Mouse (Mus musculus) heart, embryonic 15.5 days (tissue): ENCODE data around the gene Cpb2. TPM values are rescaled to one million over a fixed set of nuclear protein-coding genes. Genes with fewer than 3 reads are reported as not detected.

Source experiments
- ATAC-seq: fragments of 200-750 bp; cut with Nextera tagmentation; replicated peaks from 2 replicates; pipeline ENCODE4 v1.8.0; 2017; ENCODE audit warnings: low read depth, moderate TSS enrichment; ENCODE audit not compliant: insufficient number of reproducible peaks, insufficient read depth, low FRiP score
- H3K27ac ChIP-seq: fragments of 300-500 bp; sonication (generic); 2 replicates; pipeline ENCODE4 v1.5.1; 2015; ENCODE audit warnings: mild to moderate bottlenecking, inconsistent platforms
- H3K27me3 ChIP-seq: fragments of 300-500 bp; sonication (generic); 2 replicates; pipeline ENCODE4 v1.6.1; 2015; ENCODE audit warnings: inconsistent platforms
- H3K36me3 ChIP-seq: fragments of 300-500 bp; sonication (generic); 2 replicates; pipeline ENCODE4 v1.6.1; 2015; ENCODE audit warnings: mild to moderate bottlenecking, inconsistent platforms
- H3K4me1 ChIP-seq: fragments of 300-500 bp; sonication (generic); replicated peaks from 2 replicates; pipeline ENCODE4 v1.6.1; 2015; ENCODE audit warnings: inconsistent platforms
- H3K4me2 ChIP-seq: fragments of 300-500 bp; sonication (generic); 2 replicates; pipeline ENCODE4 v1.6.1; 2015; ENCODE audit warnings: inconsistent platforms, mild to moderate bottlenecking, moderate library complexity
- H3K4me3 ChIP-seq: fragments of 300-500 bp; sonication (generic); 2 replicates; pipeline ENCODE4 v1.5.1; 2015; ENCODE audit warnings: mild to moderate bottlenecking, inconsistent platforms
- H3K9ac ChIP-seq: fragments of 300-500 bp; sonication (generic); 2 replicates; pipeline ENCODE4 v1.6.1; 2015; ENCODE audit warnings: mild to moderate bottlenecking, inconsistent platforms
- H3K9me3 ChIP-seq: fragments of 300-500 bp; sonication (generic); replicated peaks from 2 replicates; pipeline ENCODE4 v1.6.1; 2016; ENCODE audit warnings: inconsistent platforms
- WGBS: fragments of 180-500 bp; shearing (Covaris S2); methylation state at CpG from one replicate; pipeline ENCODE4 v1.1.7; 2015; ENCODE audit warnings: mixed read lengths; 5-methylcytosine and 5-hydroxymethylcytosine counted together
- microRNA-seq: library from miRNA; unstranded; fragments of <30 nt; microRNA quantifications from one replicate; pipeline ENCODE4, GENCODE M21; 2016
- polyA plus RNA-seq: library from polyadenylated mRNA; unstranded; fragments of >200 nt; fragmentation: Nextera tagmentation; extraction: Ambion mirVana; gene quantifications from 2 replicates; pipeline ENCODE4 v1.2.1, GENCODE M21; 2015

Cpb2 gene
- polyA plus RNA-seq, 1 experiment from 2014 or later: 0.11 TPM

- ATAC-seq: no peak
- H3K9ac ChIP-seq: no peak overlapping the region
- no peak overlapping the region for H3K4me3 ChIP-seq
- 0 out of 2 replicates have a peak, but pooled peaks cover 4% of the 10 kb centered on the region for H3K36me3 ChIP-seq
- no peak overlapping the region for H3K4me2 ChIP-seq
- 83% methylated on average over 2 of the region's 2 CpGs for WGBS
- no peaks in the 10 kb centered on the region for H3K9me3 ChIP-seq
- H3K27me3 ChIP-seq: no peaks in the 10 kb centered on the region
- H3K27ac ChIP-seq: no peak overlapping the region
- H3K4me1 ChIP-seq: no peaks in the 10 kb centered on the region
Observed at GRCm38 (mm10) chr14:75314484-75314883, 72.4 kb downstream of the Cpb2 start.

GRCm38 (mm10) chr14:75318736-75319135, 76.6 kb downstream of the Cpb2 start:
- Histone ChIP-seq H3K9ac (no peak overlapping the region), H3K27ac (no peak overlapping the region), H3K4me2 (no peak overlapping the region), H3K36me3 (peaks cover 25% of the 10 kb centered on the region), H3K9me3 (no peaks in the 10 kb centered on the region), H3K27me3 (no peaks in the 10 kb centered on the region), H3K4me3 (no peak overlapping the region), H3K4me1 (no peaks in the 10 kb centered on the region)
- ATAC-seq: no peak
- WGBS: 74% methylated on average over 2 of the region's 2 CpGs

GRCm38 (mm10) chr14:75320269-75320668, 78.2 kb downstream of the Cpb2 start:
- no peak overlapping the region for H3K9ac ChIP-seq
- H3K4me3 ChIP-seq: no peak overlapping the region
- H3K27ac ChIP-seq: no peak overlapping the region
- H3K36me3 ChIP-seq: peaks cover 34% of the 10 kb centered on the region
- 82% methylated on average over 5 of the region's 5 CpGs for WGBS
- no peaks in the 10 kb centered on the region for H3K4me1 ChIP-seq
- no peaks in the 10 kb centered on the region for H3K27me3 ChIP-seq
- no peak for ATAC-seq
- no peak overlapping the region for H3K4me2 ChIP-seq
- no peaks in the 10 kb centered on the region for H3K9me3 ChIP-seq

GRCm38 (mm10) chr14:75323354-75323753, 81.3 kb downstream of the Cpb2 start:
- 95% methylated on average over 32 of the region's 32 CpGs for WGBS
- Histone ChIP-seq H3K27me3 (no peaks in the 10 kb centered on the region), H3K4me3 (no peak overlapping the region), H3K4me2 (no peak overlapping the region), H3K4me1 (no peaks in the 10 kb centered on the region), H3K36me3 (peaks cover 39% of the 10 kb centered on the region), H3K9ac (no peak overlapping the region), H3K9me3 (no peaks in the 10 kb centered on the region), H3K27ac (no peak overlapping the region)
- ATAC-seq: no peak

GRCm38 (mm10) chr14:75328062-75328461, 86.0 kb downstream of the Cpb2 start:
- WGBS: 82% methylated on average over 8 of the region's 8 CpGs
- Histone ChIP-seq H3K27ac (no peak overlapping the region), H3K36me3 (peaks cover 53% of the 10 kb centered on the region), H3K9me3 (no peaks in the 10 kb centered on the region), H3K4me2 (no peak overlapping the region), H3K27me3 (no peaks in the 10 kb centered on the region), H3K9ac (no peak overlapping the region), H3K4me3 (no peak overlapping the region), H3K4me1 (no peaks in the 10 kb centered on the region)
- no peak for ATAC-seq

- Histone ChIP-seq H3K9ac (no peak overlapping the region), H3K9me3 (no peaks in the 10 kb centered on the region), H3K4me3 (no peak overlapping the region), H3K36me3 (peaks cover 46% of the 10 kb centered on the region), H3K27ac (no peak overlapping the region), H3K27me3 (no peaks in the 10 kb centered on the region), H3K4me1 (no peaks in the 10 kb centered on the region), H3K4me2 (no peak overlapping the region)
- 87% methylated on average over 6 of the region's 6 CpGs for WGBS
- no peak for ATAC-seq
Observed at GRCm38 (mm10) chr14:75330621-75331020, 88.5 kb downstream of the Cpb2 start.

Small RNA genes within 50 kb of the gene (microRNA-seq; reads per million reads assigned to microRNA genes)
- not detected for gene Gm44482

Other genes starting within 250 kb of the Cpb2 start
- gene Rubcnl, start 226.3 kb upstream of the Cpb2 start, polyA plus RNA-seq: 1.8 TPM in 2 replicates
- gene Lrrc63, start 111.4 kb upstream of the Cpb2 start, polyA plus RNA-seq: not detected in 2 replicates
- 20.6 and 42.9 TPM in 2 replicates for gene Lcp1, start 111.2 kb upstream of the Cpb2 start, polyA plus RNA-seq
- 19.2 and 22.9 TPM in 2 replicates for gene Zc3h13, start 42.1 kb downstream of the Cpb2 start, polyA plus RNA-seq
- 0.03 TPM in 1 of 2 replicates, not detected in the other for gene Siah3, start 213.7 kb downstream of the Cpb2 start, polyA plus RNA-seq